Mouse (Mus musculus): ENCODE measurements around the gene 1700017N19Rik.

- TF ChIP-seq CTCF (IDR thresholded peaks at IDR 0.05; ENCODE audit: low read depth) (peak; percentile 68), EP300 (IDR thresholded peaks at IDR 0.05; ENCODE audit: low read depth) (no peak)
Measured at GRCm38 (mm10) chr10:100629762-100630438, 39.6 kb downstream of the 1700017N19Rik start.

Measured in liver, embryonic 14.5 days (tissue).